In the genomic region with DNA sequence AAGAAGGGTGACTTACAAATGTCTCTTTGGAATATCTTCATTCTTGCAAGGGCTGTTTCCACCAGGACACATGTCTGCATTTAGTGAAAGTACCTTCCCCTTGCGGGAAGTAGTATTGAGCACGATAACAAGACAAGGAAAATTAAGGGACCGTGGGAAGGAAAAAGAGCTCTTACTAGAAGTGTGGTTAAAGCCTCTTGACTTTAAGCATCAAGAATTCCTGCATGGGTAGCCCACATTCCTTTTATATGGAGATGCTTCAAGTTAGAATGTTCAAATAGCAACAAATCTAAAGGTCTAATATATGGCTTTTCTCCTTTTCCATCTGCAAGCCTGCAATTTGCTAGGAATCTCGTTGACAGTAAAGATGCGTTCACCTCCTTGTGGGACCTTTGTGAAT, we compare ENCODE assay signal across 18 mouse cellular contexts. TPM values are rescaled to one million over a fixed set of nuclear protein-coding genes. Genes with fewer than 3 reads are reported as not detected.
DNase-seq lines count a peak whose midpoint lies in the region; ATAC-seq and TF ChIP-seq lines count a peak whose summit lies in the region.
"Had no signal": no experiment of that assay in that cellular context is flagged by ENCODE, and none has a peak within 500 bp of the region (broad histone marks: within the 10 kb centered on the region; RNA-seq: fewer than 3 reads in every experiment).

No protein-coding gene starts in this region.

- no peak overlapping the region for H3K4me3 ChIP-seq in hindbrain, postnatal 0 days (ENCODE audit: low read length)
- no peak overlapping the region for H3K4me3 ChIP-seq in hindbrain, embryonic 11.5 days (ENCODE audit: low read depth, low read length)
- no peak overlapping the region for H3K4me3 ChIP-seq in left cerebral cortex, adult 2 months
- H3K4me3 ChIP-seq in ES-Bruce4 (ENCODE audit: low read depth, low read length), result no peak overlapping the region
- H3K4me3 ChIP-seq in brown adipose tissue, adult 24 weeks (ENCODE audit: insufficient read depth, low read depth, low read length), result no peak overlapping the region
- H3K4me3 ChIP-seq in intestine, embryonic 16.5 days (ENCODE audit: low read length), result no peak overlapping the region

- no peak for ATAC-seq in hindbrain, postnatal 0 days
- ATAC-seq in hindbrain, embryonic 11.5 days (ENCODE audit: low FRiP score), result no peak
- no peak for ATAC-seq in intestine, embryonic 16.5 days

- no peaks in the 10 kb centered on the region for H3K27me3 ChIP-seq in hindbrain, postnatal 0 days (ENCODE audit: insufficient read depth, low read length)
- H3K27me3 ChIP-seq in hindbrain, embryonic 11.5 days (ENCODE audit: control insufficient read depth, insufficient read depth, low read length), result no peaks in the 10 kb centered on the region
- no peaks in the 10 kb centered on the region for H3K27me3 ChIP-seq in ES-Bruce4 (ENCODE audit: control insufficient read depth, insufficient read depth, low read length, poor library complexity, severe bottlenecking)
- no peaks in the 10 kb centered on the region for H3K27me3 ChIP-seq in intestine, embryonic 16.5 days (replicated peaks; ENCODE audit: control insufficient read depth, insufficient read depth, low read length)
- H3K27me3 ChIP-seq: heart, embryonic 15.5 days; limb, embryonic 13.5 days; liver, embryonic 13.5 days; midbrain, embryonic 12.5 days had no signal

- no peak for TF ChIP-seq CTCF in hindbrain, postnatal 0 days (IDR thresholded peaks at IDR 0.05; ENCODE audit: low read depth)
- TF ChIP-seq CTCF in left cerebral cortex, adult 2 months (IDR thresholded peaks at IDR 0.05), result no peak
- no peak for TF ChIP-seq CTCF in ES-Bruce4 (IDR thresholded peaks at IDR 0.05; ENCODE audit: low read depth, low read length)

- no peaks in the 10 kb centered on the region for H3K36me3 ChIP-seq in hindbrain, postnatal 0 days (ENCODE audit: insufficient read depth, low read length)
- no peaks in the 10 kb centered on the region for H3K36me3 ChIP-seq in hindbrain, embryonic 11.5 days (ENCODE audit: control insufficient read depth, insufficient read depth, low read length)
- no peaks in the 10 kb centered on the region for H3K36me3 ChIP-seq in ES-Bruce4 (ENCODE audit: control insufficient read depth, insufficient read depth, low read length, poor library complexity, severe bottlenecking)
- no peaks in the 10 kb centered on the region for H3K36me3 ChIP-seq in intestine, embryonic 16.5 days (ENCODE audit: control insufficient read depth, insufficient read depth, low read length)
- H3K36me3 ChIP-seq: heart, embryonic 15.5 days; limb, embryonic 13.5 days had no signal

- no peak for TF ChIP-seq EP300 in ES-Bruce4 (IDR thresholded peaks at IDR 0.05; ENCODE audit: insufficient read depth, low read depth, low read length)

- peak overlapping the region; percentile 98; the same call in 1 of the 2 replicates for H3K27ac ChIP-seq in hindbrain, postnatal 0 days
- H3K27ac ChIP-seq in hindbrain, embryonic 11.5 days (ENCODE audit: low read depth, low read length), result no peak overlapping the region
- peak overlapping the region; percentile 98; the same call in 1 of the 2 replicates for H3K27ac ChIP-seq in left cerebral cortex, adult 2 months
- H3K27ac ChIP-seq in ES-Bruce4 (ENCODE audit: insufficient read depth, low read length), result no peak overlapping the region
- peak overlapping the region; percentile 93; the same call in 1 of the 2 replicates for H3K27ac ChIP-seq in brown adipose tissue, adult 24 weeks (replicated peaks; ENCODE audit: low read depth, low read length)
- H3K27ac ChIP-seq in intestine, embryonic 16.5 days (ENCODE audit: low read length), result no peak overlapping the region
- H3K27ac ChIP-seq: limb, embryonic 13.5 days; midbrain, embryonic 12.5 days had no signal

- WGBS in hindbrain, postnatal 0 days, result 89% methylated on average over 5 of the region's 5 CpGs
- WGBS in hindbrain, embryonic 11.5 days, result 95% methylated on average over 5 of the region's 5 CpGs
- WGBS in intestine, embryonic 16.5 days, result 88% methylated on average over 5 of the region's 5 CpGs

- no peak for DNase-seq in hindbrain, postnatal 0 days (ENCODE audit: low spot score)
- DNase-seq in hindbrain, embryonic 11.5 days (ENCODE audit: low spot score), result no peak
- DNase-seq in left cerebral cortex, adult 2 months (ENCODE audit: extremely low spot score in 1 of 2, low spot score in 2 of 2), result no peak
- DNase-seq in left cerebral cortex, adult 11 months (ENCODE audit: low spot score), result no peak
- no peak for DNase-seq in left cerebral cortex, adult 18-20 months (ENCODE audit: low spot score in 2 of 2)
- DNase-seq: adrenal gland, postnatal 10 days; cerebellum, adult 8-10 months; heart, postnatal 36 days; liver, embryonic 13.5 days; lung, embryonic 14.5 days; thymus, postnatal 25 days had no signal

- peaks cover 17% of the 10 kb centered on the region for H3K4me1 ChIP-seq in hindbrain, postnatal 0 days (ENCODE audit: insufficient read depth, low read length)
- H3K4me1 ChIP-seq in hindbrain, embryonic 11.5 days (replicated peaks; ENCODE audit: control insufficient read depth, insufficient read depth, low read length), result 0 out of 2 replicates have a peak, but pooled peaks cover 2% of the 10 kb centered on the region
- peaks cover 2% of the 10 kb centered on the region for H3K4me1 ChIP-seq in ES-Bruce4 (ENCODE audit: control insufficient read depth, insufficient read depth, low read length)
- H3K4me1 ChIP-seq in brown adipose tissue, adult 24 weeks (ENCODE audit: control insufficient read depth, insufficient read depth, insufficient read length, low read length), result peaks cover 16% of the 10 kb centered on the region
- H3K4me1 ChIP-seq in intestine, embryonic 16.5 days (ENCODE audit: control insufficient read depth, insufficient read depth, low read length), result peaks cover 7% of the 10 kb centered on the region; the same call in 1 of the 2 replicates

- H3K9ac ChIP-seq in hindbrain, postnatal 0 days (replicated peaks; ENCODE audit: low read length), result no peak overlapping the region
- H3K9ac ChIP-seq in hindbrain, embryonic 11.5 days (ENCODE audit: low read depth, low read length), result no peak overlapping the region
- 0 out of 2 replicates have a peak overlapping the region, but pooled peaks have one; percentile 54 for H3K9ac ChIP-seq in ES-Bruce4 (ENCODE audit: low read depth, poor library complexity, severe bottlenecking)
- H3K9ac ChIP-seq in intestine, embryonic 16.5 days (ENCODE audit: low read depth, low read length), result no peak overlapping the region
- H3K9ac ChIP-seq: midbrain, embryonic 12.5 days had no signal

- no peaks in the 10 kb centered on the region for H3K9me3 ChIP-seq in hindbrain, postnatal 0 days (ENCODE audit: low read length)
- no peaks in the 10 kb centered on the region for H3K9me3 ChIP-seq in hindbrain, embryonic 11.5 days (ENCODE audit: control insufficient read depth, low read length)
- H3K9me3 ChIP-seq in ES-Bruce4 (replicated peaks; ENCODE audit: control insufficient read depth, insufficient read depth, low read length, poor library complexity, severe bottlenecking), result no peaks in the 10 kb centered on the region
- H3K9me3 ChIP-seq in intestine, embryonic 16.5 days (ENCODE audit: control insufficient read depth, low read length), result no peaks in the 10 kb centered on the region
- H3K9me3 ChIP-seq: forebrain, embryonic 12.5 days; heart, embryonic 15.5 days; limb, embryonic 13.5 days; liver, embryonic 13.5 days; midbrain, embryonic 12.5 days had no signal

- TF ChIP-seq POLR2A in ES-Bruce4 (IDR thresholded peaks at IDR 0.05; ENCODE audit: insufficient read depth, low read length), result no peak

- no peak overlapping the region for H3K4me2 ChIP-seq in hindbrain, postnatal 0 days (ENCODE audit: low read depth, low read length)
- no peak overlapping the region for H3K4me2 ChIP-seq in hindbrain, embryonic 11.5 days (replicated peaks; ENCODE audit: low read depth, low read length)
- no peak overlapping the region for H3K4me2 ChIP-seq in intestine, embryonic 16.5 days (ENCODE audit: low read depth, low read length)

- intact Hi-C loops in left cerebral cortex, adult 2 months (cut with DNase I), result no loop called here

RNA-seq across cellular contexts. Expression of gene Gde1, which starts 0.9 kb away (rescaled TPM):
- 347 and 382 TPM in 2 replicates for total RNA-seq in hindbrain, postnatal 0 days (2014; rRNA removed)
- polyA plus RNA-seq in hindbrain, postnatal 0 days (2015; fragmentation: Nextera tagmentation; extraction: Ambion mirVana), result 284 and 285 TPM in 2 replicates
- 118 and 125 TPM in 2 replicates for polyA plus RNA-seq in hindbrain, embryonic 11.5 days (2014; fragmentation: Nextera tagmentation; extraction: Ambion mirVana)
- total RNA-seq in left cerebral cortex, adult 2 months (2021), result 100 to 1,000 TPM; 236 to 239 TPM
- 24.7 and 29.9 TPM in 2 replicates for polyA plus RNA-seq in ES-Bruce4 (2011; ENCODE audit: insufficient read depth, insufficient read length, low read depth, missing spikeins)
- 174 and 183 TPM in 2 replicates for polyA plus RNA-seq in brown adipose tissue, adult 24 weeks (2012; ENCODE audit: insufficient read depth, insufficient read length, missing spikeins)
- 130 and 134 TPM in 2 replicates for polyA plus RNA-seq in intestine, embryonic 16.5 days (2015; fragmentation: Nextera tagmentation; extraction: Ambion mirVana)
- total RNA-seq in left cerebral cortex, adult 18-20 months (2021), result 100 to 1,000 TPM; 241 to 246 TPM

RNA-seq across cellular contexts. Expression of gene Ccp110, which starts 5.9 kb away (rescaled TPM):
- total RNA-seq in hindbrain, postnatal 0 days (2014; rRNA removed), result 17.7 and 24.6 TPM in 2 replicates
- polyA plus RNA-seq in hindbrain, postnatal 0 days (2015; fragmentation: Nextera tagmentation; extraction: Ambion mirVana), result 14.7 and 16.1 TPM in 2 replicates
- polyA plus RNA-seq in hindbrain, embryonic 11.5 days (2014; fragmentation: Nextera tagmentation; extraction: Ambion mirVana), result 23.7 and 24.5 TPM in 2 replicates
- total RNA-seq in left cerebral cortex, adult 2 months (2021), result 10 to 100 TPM; 47.6 to 47.7 TPM
- polyA plus RNA-seq in ES-Bruce4 (2011; ENCODE audit: insufficient read depth, insufficient read length, low read depth, missing spikeins), result 36.0 and 43.8 TPM in 2 replicates
- 1.0 and 1.3 TPM in 2 replicates for polyA plus RNA-seq in brown adipose tissue, adult 24 weeks (2012; ENCODE audit: insufficient read depth, insufficient read length, missing spikeins)
- 9.1 and 9.9 TPM in 2 replicates for polyA plus RNA-seq in intestine, embryonic 16.5 days (2015; fragmentation: Nextera tagmentation; extraction: Ambion mirVana)
- 10 to 100 TPM; 45.8 to 51.7 TPM for total RNA-seq in left cerebral cortex, adult 18-20 months (2021)

RNA-seq across cellular contexts. Expression of gene Vps35l, which starts 33.5 kb away (rescaled TPM):
- 92.1 and 106 TPM in 2 replicates for total RNA-seq in hindbrain, postnatal 0 days (2014; rRNA removed)
- polyA plus RNA-seq in hindbrain, postnatal 0 days (2015; fragmentation: Nextera tagmentation; extraction: Ambion mirVana), result 85.6 and 86.8 TPM in 2 replicates
- 74.4 and 83.3 TPM in 2 replicates for polyA plus RNA-seq in hindbrain, embryonic 11.5 days (2014; fragmentation: Nextera tagmentation; extraction: Ambion mirVana)
- total RNA-seq in left cerebral cortex, adult 2 months (2021), result 10 to 100 TPM; 51.8 to 55.5 TPM
- polyA plus RNA-seq in ES-Bruce4 (2011; ENCODE audit: insufficient read depth, insufficient read length, low read depth, missing spikeins), result 53.6 and 54.7 TPM in 2 replicates
- polyA plus RNA-seq in brown adipose tissue, adult 24 weeks (2012; ENCODE audit: insufficient read depth, insufficient read length, missing spikeins), result 24.0 and 39.6 TPM in 2 replicates
- polyA plus RNA-seq in intestine, embryonic 16.5 days (2015; fragmentation: Nextera tagmentation; extraction: Ambion mirVana), result 85.8 and 95.4 TPM in 2 replicates
- total RNA-seq in left cerebral cortex, adult 18-20 months (2021), result 10 to 100 TPM; 50.4 to 61.4 TPM

Comparison
In these comparisons a context has a peak if more than half of its experiments do, and no peak if none do; other contexts are left out.
1. H3K27ac ChIP-seq: peak in hindbrain, postnatal 0 days (single experiment), left cerebral cortex, adult 2 months (single experiment) and brown adipose tissue, adult 24 weeks (single experiment); none in hindbrain, embryonic 11.5 days (single experiment), ES-Bruce4 (single experiment) and intestine, embryonic 16.5 days (single experiment).